Mouse (Mus musculus) G1E (cell line): Measurements from ENCODE around the gene Serpina1f.

Experiments used
- CTCF ChIP-seq: IDR thresholded peaks from 2 replicates; pipeline ENCODE4 v1.5.1; 2012; ENCODE audit warnings: low read depth, low read length, inconsistent platforms, mixed read lengths
- GATA1 ChIP-seq: IDR thresholded peaks from 2 replicates; pipeline ENCODE4 v1.6.1; 2012; ENCODE audit warnings: borderline replicate concordance, low read length, inconsistent platforms, mixed read lengths
- GATA2 ChIP-seq: IDR thresholded peaks from 2 replicates; pipeline ENCODE4 v1.6.1; 2012; ENCODE audit warnings: low read depth, low read length, inconsistent platforms, borderline replicate concordance
- TAL1 ChIP-seq: conservative IDR thresholded peaks from 2 replicates; pipeline ENCODE4 v1.6.1; 2012; ENCODE audit warnings: low read depth, low read length, inconsistent platforms, mixed read lengths

GRCm38 (mm10) chr12:103681169-103681568, 14.2 kb downstream of the Serpina1f start:
- TF ChIP-seq GATA1 (no peak), CTCF (no peak), GATA2 (no peak), TAL1 (no peak)
